Mouse (Mus musculus) 416B (cell line): ENCODE results near the gene Smtn.

Source experiments
- DNase-seq: peaks from one replicate; pipeline ENCODE4 v3.0.0; 2011; ENCODE audit warnings: low read depth

The Smtn gene

DNA sequence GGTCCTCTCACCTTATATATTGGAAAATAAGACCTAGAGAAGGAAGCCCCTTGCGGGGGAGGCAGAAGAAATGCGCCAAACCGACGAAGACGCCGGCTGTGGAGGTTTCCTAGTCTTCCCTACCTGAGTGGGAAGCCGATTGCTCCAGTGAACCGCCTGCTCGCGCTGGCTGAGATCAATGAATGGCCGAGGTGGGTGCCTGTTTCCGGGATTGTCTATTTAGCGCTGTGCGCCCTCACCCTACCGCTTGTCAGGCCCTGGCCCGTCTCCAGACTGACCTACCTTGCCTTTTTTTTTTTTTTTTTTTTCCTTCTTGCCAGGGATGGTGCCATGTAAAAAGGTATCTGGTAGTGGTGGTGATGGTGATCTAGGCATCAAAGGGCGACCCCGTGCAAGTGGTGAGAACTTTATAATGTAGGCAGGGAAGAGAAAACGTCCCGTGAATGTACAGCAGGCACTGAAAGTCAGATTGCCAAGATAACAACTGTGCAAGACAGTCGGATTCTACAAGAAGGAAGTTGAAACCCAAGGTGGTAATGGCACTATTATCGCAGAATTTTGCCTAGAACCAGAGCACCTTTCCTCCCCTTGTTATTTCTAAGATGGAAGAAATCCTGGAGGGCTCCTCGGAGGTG, at the start of gene Smtn:
TSS of gene Smtn (minus strand) at position 162 of the 635 bp plus-strand sequence.
- no peak for DNase-seq

- DNase-seq = no peak
These were observed 47.7 kb upstream of the Smtn start for GRCm38 (mm10) chr11:3588036-3588672.

- no peak for DNase-seq
These were observed 46.9 kb upstream of the Smtn start for GRCm38 (mm10) chr11:3587350-3587749.

- DNase-seq = no peak
These were observed 45.7 kb upstream of the Smtn start for GRCm38 (mm10) chr11:3585983-3586618.

DNA sequence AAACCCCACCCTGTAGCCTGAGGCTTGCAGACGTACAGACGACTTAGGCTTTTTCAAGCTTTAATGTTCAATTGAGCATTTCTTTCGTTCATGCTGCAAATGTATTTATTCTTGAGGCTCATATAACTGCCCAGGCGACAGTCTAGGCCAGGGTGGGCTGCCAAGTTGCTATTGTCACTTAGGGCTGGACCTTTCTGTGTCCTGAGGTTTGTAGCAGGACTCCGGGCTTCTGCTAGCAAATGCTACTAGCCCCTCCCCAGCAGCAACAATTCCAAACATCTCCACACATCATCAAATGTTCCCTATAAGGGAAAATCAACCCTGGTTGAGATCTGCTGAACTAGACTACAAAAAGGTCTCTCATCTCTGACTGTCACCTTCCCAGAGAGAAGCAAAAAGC, 42.7 kb upstream of the Smtn start:
- no peak for DNase-seq

- no peak for DNase-seq
These were observed 41.5 kb upstream of the Smtn start for GRCm38 (mm10) chr11:3581908-3582307.

DNA sequence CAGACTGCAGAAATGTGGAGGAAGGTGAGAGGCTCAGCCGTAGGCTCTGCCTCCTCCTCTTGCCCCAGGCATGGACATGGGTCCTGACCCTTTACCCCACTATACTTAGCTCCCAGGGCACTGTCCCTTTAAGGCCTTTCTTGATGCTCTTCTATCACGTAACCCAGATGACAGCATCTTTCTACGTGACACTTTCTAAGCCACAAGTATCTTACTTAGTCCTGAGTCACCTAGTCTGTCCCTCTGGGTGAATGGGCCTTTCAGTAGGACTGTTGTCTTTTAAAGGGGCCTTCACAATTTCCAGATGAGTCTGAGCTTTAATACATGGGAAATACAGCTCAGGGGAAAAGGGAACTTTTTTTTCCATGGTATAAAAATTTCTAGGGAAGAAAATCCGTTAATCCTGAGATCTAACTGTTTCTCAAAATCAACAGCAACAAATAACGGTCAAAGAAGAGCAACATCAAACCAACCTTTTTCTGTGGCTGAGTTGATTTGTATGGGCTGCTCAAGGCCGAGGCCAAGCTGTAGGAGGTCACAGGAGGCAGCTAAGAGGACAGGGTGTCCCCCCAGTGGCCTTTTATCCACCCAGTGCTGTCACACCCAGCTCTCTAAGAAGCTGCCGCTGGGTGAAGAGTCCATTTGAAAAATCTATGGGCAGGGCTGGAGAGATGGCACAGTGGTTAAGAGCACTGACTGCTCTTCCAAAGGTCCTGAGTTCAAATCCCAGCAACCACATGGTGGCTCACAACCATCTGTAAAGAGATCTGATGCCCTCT, 40.1 kb upstream of the Smtn start:
- DNase-seq = peak; percentile 70

- DNase-seq = no peak
These were observed 37.8 kb upstream of the Smtn start for GRCm38 (mm10) chr11:3578050-3578725.

GRCm38 (mm10) chr11:3575238-3575637, 34.8 kb upstream of the Smtn start:
- DNase-seq = no peak

DNA sequence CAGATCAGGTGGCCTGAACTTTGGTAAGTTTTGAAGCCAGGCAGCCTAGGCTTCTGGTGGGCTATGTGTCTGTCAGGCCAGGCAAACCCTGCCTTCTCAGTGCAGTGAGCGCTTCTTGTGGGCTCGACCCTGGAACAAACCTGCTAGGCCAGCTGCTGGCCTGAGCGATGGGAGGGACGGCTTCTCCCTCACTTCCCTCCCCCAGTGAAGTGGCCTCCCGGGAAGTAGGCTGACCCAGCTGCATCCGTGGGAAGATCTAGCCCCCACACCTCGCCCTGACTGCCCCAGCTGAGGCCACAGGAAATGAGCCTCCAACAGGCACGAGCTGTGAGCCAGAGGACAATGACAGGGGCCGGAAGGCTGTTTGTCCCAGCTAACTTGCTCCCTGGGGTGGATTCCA, 32.7 kb upstream of the Smtn start:
- DNase-seq = peak; percentile 83

- no peak for DNase-seq
These were observed 31.8 kb upstream of the Smtn start for GRCm38 (mm10) chr11:3572181-3572580.

GRCm38 (mm10) chr11:3570321-3570720, 29.9 kb upstream of the Smtn start:
- no peak for DNase-seq

GRCm38 (mm10) chr11:3567896-3568295, 27.5 kb upstream of the Smtn start:
- DNase-seq = peak; percentile 64

DNA sequence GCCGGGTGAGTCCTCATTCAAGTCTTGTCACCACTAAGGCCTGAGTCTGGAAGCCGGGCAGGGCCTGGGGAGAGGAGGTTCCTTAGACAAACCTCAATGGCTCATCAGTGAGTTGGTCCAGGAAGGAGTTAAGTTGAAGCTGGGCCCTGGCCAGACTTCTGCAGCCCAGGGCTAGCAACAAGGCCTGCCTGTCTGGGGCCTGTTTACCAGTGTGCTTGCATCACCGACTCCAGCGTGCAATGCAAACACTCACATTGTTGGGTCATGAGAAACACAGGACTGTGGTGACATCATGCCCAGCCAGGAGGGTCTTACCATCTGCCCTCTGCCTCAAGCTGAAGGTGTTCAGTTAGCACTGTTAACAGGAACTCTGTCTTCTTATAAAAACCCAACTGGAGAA, 25.6 kb upstream of the Smtn start:
- no peak for DNase-seq

GRCm38 (mm10) chr11:3564451-3564850, 24.0 kb upstream of the Smtn start:
- DNase-seq = no peak

- DNase-seq = no peak
These were observed 23.4 kb upstream of the Smtn start for GRCm38 (mm10) chr11:3563853-3564252.

- peak; percentile 81 for DNase-seq
These were observed 19.8 kb upstream of the Smtn start for GRCm38 (mm10) chr11:3560202-3560601.

DNA sequence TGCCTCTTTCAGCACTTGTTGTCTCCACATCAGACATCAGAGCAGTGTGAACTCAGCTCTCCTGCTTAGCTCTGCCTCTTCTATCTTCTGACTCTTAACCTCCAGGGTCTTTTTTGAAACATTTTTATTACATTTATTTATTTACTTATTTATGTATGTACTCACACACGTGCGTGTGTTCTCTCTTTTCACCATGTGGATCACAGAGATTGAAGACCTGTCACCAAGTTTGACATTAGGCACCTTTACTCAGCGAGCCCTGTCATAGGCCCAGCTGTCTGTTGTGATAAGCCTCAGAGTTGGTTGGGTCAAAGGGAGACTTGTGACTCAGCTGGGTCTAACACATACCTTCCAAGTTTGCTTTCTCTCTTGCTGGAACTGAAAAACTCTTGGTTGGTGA, 17.4 kb upstream of the Smtn start:
- no peak for DNase-seq

DNA sequence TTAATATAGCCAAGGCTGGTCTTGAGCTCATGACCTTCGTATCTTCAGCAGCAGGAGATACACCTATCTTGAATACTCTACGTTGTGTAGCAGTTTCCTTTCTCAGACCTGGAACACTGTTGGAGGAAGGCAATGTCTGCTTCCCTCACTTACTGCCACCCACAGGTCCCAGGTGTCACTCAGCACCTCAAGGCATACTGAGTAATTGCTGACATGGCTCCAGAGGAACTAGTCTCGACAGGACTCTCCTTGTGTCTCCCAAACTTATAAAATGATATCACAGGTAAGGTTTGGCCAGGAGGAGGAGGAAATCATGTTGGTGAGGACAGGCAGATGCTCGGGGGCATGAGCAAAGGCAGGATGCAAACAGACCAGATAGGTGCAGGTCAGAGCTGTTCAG, 14.6 kb upstream of the Smtn start:
- DNase-seq = no peak

DNA sequence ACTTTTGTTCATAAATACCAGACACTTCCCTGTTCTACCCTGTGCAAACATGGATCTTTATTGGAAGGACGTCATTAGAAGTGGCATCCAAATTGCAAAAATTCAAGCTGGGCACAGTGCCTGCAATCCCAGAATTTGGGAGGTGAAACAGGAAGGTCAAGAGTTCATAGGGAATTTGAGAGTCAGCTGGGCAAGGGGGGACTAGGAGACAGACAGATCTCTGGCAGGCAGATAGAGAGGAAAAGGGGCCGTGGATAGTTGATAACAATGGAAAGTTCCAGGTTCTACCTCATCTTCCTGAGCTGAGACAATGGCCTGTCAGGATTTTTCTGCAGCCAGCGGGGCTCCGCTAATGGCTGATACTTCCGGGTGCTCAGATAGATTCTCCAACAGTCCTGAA, 9.4 kb upstream of the Smtn start:
- DNase-seq = no peak

DNA sequence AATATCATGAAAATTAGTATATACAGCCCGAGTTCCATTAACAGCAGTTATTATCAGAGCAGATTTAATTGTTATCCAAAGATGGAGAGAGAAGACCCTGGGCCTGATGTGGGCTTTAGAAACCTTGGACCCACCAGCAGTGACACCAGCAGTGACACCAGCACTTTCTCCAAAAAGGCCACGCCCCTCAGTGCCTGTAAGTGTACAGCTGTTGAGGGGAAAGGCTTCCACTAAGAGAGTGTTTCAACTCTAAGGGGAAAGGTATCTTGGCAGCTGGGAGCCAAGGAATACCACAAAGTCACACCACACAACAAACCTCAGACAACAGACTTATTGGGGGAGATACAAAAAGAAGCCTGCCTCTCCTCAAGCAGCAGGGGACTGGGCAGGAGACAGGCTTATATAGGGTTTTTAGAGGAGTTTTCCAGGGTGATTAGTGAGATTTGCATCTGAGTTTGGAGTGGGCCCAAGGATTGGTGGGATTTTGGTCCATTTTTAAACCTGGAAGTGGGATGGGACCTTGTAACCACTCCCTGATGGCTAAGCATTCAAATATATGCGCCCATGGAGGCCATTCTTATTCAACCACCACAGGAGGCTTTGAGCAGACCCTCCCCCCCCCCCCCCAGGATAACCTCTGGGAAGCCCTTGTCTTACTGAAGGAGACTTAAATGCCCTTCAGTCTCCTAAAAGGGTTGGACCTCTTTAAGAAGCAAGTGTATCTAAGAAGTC, 8.3 kb upstream of the Smtn start:
- DNase-seq = no peak

DNA sequence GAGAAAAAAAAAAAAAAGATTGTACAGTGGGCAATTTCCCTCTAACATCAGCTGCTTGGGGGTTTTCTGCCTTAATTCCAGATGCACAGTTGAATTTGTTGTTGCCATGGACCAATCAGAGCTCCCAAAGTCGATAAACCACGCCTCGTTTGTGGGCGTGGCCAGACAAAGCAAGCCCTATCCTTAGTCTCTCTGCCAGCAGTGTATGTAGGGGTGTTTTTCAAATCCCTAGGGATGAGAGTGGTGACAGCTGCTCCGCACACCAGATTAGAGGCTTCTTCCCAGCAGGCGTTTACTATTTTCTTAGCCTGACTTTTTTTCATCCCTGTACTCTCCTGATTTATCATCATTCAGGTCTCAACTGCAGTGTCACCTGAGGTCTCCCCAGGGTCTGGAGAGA, 7.6 kb upstream of the Smtn start:
- DNase-seq = no peak
